Mouse (Mus musculus): ENCODE data around the gene Lrpprc.

The Lrpprc gene

DNA sequence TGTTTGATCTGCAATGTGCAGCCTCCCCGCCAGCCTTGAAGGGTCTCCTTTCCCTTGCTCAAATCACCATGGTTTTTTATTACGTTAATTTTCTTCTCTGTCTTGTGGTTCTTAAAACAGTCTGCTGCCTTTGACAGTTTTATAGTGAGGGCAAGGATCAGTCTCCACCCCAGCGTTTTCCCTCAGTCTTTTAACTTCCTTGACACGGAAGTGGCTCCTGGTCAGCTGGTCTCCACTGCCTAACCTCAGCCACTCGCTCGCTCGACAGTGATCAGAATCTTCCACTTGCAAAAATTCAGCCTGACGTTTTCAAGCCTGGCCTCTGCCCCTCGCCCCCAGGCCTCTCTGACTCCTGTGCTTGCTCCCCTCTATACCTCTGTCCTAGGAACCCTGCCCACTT is 124.9 kb downstream of the Lrpprc start:
- DNase-seq (ENCODE audit: low spot score), result no peak

DNA sequence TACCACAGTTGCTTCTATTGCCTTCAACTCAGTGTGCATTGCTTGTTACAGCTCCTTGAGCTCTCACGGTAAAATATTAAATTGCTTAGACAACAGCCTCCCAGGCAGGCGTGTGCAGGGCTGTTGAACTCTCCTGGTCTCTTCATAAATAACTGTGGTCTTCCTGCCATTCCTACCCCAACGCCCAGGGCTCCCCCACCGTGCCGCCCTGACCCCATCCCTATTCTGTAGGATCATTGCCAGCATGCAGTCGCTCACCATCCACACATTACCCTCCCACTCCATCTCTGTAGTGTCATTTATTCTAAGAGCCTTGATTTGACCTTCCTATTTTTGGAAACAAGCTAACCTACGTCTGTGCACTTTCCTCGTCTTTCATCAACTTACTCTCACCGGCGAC is 125.5 kb downstream of the Lrpprc start:
- DNase-seq (ENCODE audit: low spot score), result no peak

DNA sequence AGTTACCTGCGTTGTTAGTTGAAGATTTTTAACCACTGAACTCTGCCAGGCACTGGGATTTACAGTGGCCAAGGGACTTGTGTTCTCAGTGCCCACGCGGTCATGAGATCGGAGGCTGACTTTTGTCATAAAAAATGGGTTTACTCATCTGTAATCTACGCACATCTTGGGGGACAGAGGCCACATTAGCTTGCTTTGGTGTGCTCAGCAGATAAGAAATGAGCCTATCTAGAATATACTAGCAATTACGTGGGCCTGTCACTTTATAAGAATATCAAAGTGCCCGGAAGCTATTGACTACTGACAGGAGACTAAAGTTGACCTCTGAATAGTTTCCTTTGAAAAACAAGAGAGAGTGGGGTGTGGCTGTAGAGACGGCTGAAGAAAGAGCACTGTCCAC is 131.6 kb downstream of the Lrpprc start:
- DNase-seq (ENCODE audit: low spot score), result no peak

DNA sequence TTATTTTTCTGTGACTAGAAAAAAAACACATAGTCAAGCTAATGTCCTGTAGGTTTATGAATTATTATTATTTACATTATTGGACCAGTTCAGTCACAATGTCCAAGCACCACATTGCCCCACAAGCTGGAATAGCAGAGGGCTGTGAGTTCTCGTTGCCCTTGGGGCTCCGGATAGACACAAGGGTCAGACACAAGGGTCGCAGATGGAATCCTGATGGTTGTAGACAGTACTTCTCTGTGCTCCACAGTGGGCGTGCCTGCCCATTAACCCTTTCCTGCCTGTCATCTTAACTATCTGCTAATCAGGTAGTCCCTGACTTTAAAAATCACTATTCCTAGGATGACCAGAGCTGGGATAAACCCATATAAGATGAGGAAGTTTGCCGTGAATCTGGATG is 132.4 kb downstream of the Lrpprc start:
- no peak for DNase-seq (ENCODE audit: low spot score)

DNA sequence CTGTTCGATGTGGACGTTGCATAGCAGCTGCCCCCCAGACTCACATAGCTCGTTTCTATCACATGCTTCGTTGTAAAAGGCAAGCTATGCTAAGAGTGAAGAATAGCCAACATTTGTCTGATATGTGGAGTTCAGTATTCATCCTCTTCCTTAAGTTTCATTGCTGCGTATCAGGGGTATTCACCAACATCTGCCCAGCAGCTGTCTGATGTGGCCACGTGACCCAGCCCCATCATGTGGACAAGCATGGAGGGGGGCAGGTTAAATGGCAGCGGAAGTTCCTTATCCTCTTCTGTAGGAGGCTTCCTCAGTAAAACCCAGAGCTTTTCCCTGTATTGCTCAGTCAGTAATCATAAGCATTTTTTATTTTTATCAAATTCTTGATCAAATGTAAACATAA is 132.8 kb downstream of the Lrpprc start:
- no peak for DNase-seq (ENCODE audit: low spot score)

DNA sequence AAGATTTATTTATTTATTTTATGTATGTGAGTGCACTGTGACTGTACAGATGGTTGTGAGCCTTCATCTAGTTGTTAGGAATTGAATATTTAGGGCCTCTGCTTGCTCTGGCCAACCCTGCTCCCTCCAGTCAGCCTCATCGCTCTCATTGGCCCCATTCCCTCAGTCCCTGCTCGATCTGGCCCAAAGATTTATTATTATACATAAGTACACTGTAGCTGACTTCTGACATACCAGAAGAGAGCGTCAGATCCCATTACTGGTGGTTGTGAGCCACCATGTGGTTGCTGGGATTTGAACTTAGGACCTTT is 133.2 kb downstream of the Lrpprc start:
- no peak for DNase-seq (ENCODE audit: low spot score)

DNA sequence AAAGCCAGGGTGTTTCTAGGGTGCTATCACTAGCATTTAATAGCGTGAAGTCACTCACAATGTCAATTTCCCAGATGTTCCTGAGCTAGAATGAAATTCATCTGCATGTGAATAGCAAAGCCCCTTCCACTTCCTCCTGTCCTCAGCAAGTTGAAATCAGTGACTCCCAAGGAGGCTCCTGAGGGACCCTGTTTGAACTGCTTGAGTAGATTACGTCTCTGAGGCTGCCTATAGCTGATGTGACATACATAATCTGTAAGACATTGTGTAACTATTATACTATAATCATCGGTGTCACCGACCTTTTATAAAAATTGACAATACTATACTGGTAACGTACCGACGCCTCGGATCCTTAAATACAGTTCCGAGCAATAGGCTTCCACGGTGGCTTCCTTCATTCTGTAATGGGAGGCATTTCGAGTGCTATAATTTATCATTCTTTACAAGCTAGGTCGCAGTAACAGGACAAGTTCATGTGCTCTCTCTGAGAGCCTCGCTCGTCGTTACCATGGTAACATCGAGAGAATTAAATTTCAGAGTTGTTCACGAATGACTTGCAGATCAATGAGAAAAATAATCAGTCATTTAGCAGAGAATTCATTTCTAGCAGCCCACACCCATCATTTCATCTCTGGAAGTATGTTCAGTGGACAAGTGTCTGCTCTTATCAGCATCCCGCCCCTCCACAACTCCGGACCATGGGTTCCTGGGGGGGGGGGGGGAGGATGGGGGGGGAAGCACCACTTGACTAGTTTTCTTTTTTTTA is 133.8 kb downstream of the Lrpprc start:
- no peak for DNase-seq (ENCODE audit: low spot score)

DNA sequence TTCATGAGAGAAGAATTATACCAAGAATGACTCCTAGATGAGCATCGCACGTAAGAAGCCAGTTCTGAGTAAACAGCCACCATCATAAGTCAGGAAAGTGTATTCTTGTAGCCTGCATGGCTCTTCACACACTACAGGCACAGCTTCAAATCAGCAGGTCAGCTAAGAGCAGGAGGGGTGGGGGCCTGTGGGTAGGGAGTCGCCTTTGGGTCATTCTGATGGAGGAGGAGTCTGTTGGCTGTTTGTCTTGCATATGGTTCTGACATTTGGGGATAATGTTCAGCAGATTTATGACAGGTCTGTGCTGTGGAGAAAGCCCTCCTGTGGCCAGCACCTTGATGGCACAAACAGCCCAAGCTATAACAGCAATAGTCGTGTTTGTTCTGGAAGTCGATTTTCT is 134.4 kb downstream of the Lrpprc start:
- no peak for DNase-seq (ENCODE audit: low spot score)
